Mouse (Mus musculus): ENCODE measurements around the gene Pde6c. TPM values are rescaled to one million over a fixed set of nuclear protein-coding genes. Genes with fewer than 3 reads are reported as not detected.

Pde6c gene
- polyA plus RNA-seq, 1 experiment, result not detected

- Histone ChIP-seq H3K4me3 (replicated peaks) (no peak overlapping the region), H3K4me1 (ENCODE audit: control insufficient read depth) (peaks cover 3% of the 10 kb centered on the region; the same call in 1 of the 2 replicates), H3K9me3 (ENCODE audit: control insufficient read depth, low read length) (no peaks in the 10 kb centered on the region), H3K27me3 (ENCODE audit: control insufficient read depth) (no peaks in the 10 kb centered on the region), H3K36me3 (ENCODE audit: control insufficient read depth) (peaks cover 12% of the 10 kb centered on the region)
- TF ChIP-seq TAL1 (IDR thresholded peaks at IDR 0.05; ENCODE audit: low read length) (no peak), GATA1 (IDR thresholded peaks at IDR 0.05; ENCODE audit: low read length) (no peak)
These were observed 54.7 kb downstream of the Pde6c start for GRCm38 (mm10) chr19:38187345-38187680.

DNA sequence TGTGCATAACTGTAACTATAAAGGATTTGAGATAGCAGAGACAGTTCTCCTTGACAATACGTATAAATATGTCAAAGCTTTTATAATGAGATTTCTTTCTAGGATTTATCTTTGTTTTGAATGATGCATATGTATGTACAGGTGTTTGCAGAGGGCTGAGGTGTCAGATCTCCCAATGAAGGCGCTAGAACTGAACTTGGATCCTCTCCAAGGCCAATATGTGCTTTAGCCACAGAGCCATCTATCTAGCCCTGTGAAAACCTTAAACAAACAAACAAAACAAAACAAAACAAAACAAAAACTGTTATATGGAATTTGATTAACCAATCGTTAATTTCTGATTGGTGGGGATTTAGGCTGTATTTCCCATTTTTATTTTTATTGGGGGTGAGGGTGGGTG lies 58.0 kb downstream of the Pde6c start:
- Histone ChIP-seq H3K4me1 (ENCODE audit: control insufficient read depth) (peaks cover 3% of the 10 kb centered on the region; the same call in 1 of the 2 replicates), H3K4me3 (replicated peaks) (no peak overlapping the region), H3K9me3 (ENCODE audit: control insufficient read depth, low read length) (peaks cover 2% of the 10 kb centered on the region; the same call in 1 of the 2 replicates), H3K27me3 (ENCODE audit: control insufficient read depth) (no peaks in the 10 kb centered on the region), H3K36me3 (ENCODE audit: control insufficient read depth) (peaks cover 20% of the 10 kb centered on the region)
- no peak for TF ChIP-seq GATA1 (IDR thresholded peaks at IDR 0.05; ENCODE audit: low read length)
- TF ChIP-seq TAL1 (IDR thresholded peaks at IDR 0.05; ENCODE audit: low read length), result no peak

DNA sequence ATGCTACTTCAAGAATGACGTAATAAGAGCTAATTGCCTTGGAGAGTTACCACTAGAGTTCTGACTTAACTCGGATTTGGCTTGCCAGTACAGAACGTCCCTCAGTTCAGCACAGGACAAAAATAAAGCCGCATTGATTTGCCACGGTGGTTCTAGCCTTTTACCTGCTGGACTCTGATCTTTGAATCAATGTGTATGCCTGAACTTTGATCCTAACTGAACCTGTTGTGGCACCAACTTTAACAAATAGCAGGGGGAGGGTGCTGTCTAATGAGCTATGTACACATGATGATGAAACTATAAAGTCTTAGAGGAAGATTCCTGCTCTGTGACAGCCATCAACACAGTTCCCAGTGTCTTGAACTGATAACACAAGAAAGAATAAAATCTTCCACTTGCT lies 58.9 kb downstream of the Pde6c start:
- Histone ChIP-seq H3K36me3 (ENCODE audit: control insufficient read depth) (peaks cover 19% of the 10 kb centered on the region), H3K4me1 (ENCODE audit: control insufficient read depth) (peaks cover 3% of the 10 kb centered on the region; the same call in 1 of the 2 replicates), H3K4me3 (replicated peaks) (no peak overlapping the region), H3K9me3 (ENCODE audit: control insufficient read depth, low read length) (peaks cover 2% of the 10 kb centered on the region; the same call in 1 of the 2 replicates), H3K27me3 (ENCODE audit: control insufficient read depth) (no peaks in the 10 kb centered on the region)
- TF ChIP-seq GATA1 (IDR thresholded peaks at IDR 0.05; ENCODE audit: low read length), result no peak
- TF ChIP-seq TAL1 (IDR thresholded peaks at IDR 0.05; ENCODE audit: low read length), result no peak

DNA sequence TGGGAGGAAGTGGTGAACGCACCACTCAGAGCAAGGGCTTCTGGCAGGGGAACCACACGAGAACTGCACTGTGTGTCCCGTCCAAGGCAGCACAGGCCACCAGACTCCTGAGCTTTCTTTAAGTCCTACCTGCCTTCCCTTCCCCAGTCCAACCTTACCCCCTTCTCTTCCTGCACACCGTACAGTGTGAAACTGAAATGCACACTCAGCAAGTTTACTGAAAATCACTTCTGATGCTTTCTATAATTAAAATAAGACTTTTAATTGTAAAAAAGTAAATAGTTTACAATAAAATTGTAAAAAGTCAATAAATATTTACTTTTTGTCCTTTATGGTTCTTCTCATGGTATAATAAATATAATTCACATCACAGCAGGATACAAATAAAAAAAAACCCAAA lies 62.7 kb downstream of the Pde6c start:
- H3K4me1 ChIP-seq (ENCODE audit: control insufficient read depth), result no peaks in the 10 kb centered on the region
- peaks cover 20% of the 10 kb centered on the region for H3K36me3 ChIP-seq (ENCODE audit: control insufficient read depth)
- H3K9me3 ChIP-seq (ENCODE audit: control insufficient read depth, low read length), result peaks cover 2% of the 10 kb centered on the region; the same call in 1 of the 2 replicates
- no peak for TF ChIP-seq TAL1 (IDR thresholded peaks at IDR 0.05; ENCODE audit: low read length)
- TF ChIP-seq GATA1 (IDR thresholded peaks at IDR 0.05; ENCODE audit: low read length), result no peak
- H3K4me3 ChIP-seq (replicated peaks), result no peak overlapping the region
- H3K27me3 ChIP-seq (ENCODE audit: control insufficient read depth), result no peaks in the 10 kb centered on the region

DNA sequence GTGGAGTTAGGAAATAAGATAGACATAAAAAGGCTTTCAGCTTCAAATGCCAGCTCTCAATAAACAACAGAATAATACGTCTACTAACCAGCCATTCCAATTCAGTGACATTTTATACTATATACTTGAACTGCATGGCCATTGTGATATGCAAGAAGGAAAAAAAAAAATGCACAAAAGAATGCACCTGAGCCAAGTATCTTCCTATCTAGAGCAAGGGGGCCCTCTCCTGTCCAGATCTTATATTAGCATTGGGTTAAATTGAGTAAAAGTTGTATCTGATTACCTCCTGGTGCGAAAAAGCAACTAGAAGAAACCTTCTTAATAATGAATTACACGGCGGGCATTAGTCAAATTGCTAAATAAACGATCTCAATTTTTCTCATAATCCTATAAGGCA lies 66.2 kb downstream of the Pde6c start:
- Histone ChIP-seq H3K36me3 (ENCODE audit: control insufficient read depth) (peaks cover 24% of the 10 kb centered on the region), H3K4me3 (replicated peaks) (no peak overlapping the region)

DNA sequence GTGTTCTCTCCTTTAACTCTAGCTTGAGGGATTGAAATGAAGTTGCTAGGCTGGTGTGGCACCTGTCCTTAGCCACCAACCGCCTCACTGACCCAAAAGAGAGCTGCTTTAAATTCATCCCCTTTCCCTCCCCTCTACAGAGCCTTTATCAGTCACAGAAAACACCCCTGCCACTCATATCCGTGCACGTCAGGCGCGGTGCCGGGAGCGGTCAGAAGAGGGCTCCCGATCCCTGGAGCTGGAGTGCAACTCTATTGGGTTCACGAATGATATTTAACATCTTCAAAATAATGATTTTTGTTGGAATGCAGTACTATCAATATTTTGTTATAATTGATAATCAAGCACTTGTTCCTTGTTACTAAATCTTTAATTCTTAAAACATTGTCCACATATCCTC lies 74.1 kb downstream of the Pde6c start:
- Histone ChIP-seq H3K4me3 (replicated peaks) (no peak overlapping the region), H3K36me3 (ENCODE audit: control insufficient read depth) (peaks cover 8% of the 10 kb centered on the region), H3K4me1 (ENCODE audit: control insufficient read depth) (no peaks in the 10 kb centered on the region), H3K9me3 (ENCODE audit: control insufficient read depth, low read length) (no peaks in the 10 kb centered on the region), H3K27me3 (ENCODE audit: control insufficient read depth) (no peaks in the 10 kb centered on the region)
- TF ChIP-seq GATA1 (IDR thresholded peaks at IDR 0.05; ENCODE audit: low read length) (no peak), TAL1 (IDR thresholded peaks at IDR 0.05; ENCODE audit: low read length) (no peak)

More for the DNA sequence above, 66.2 kb downstream of the Pde6c start:
- H3K27me3 ChIP-seq (ENCODE audit: control insufficient read depth), result no peaks in the 10 kb centered on the region
- no peaks in the 10 kb centered on the region for H3K4me1 ChIP-seq (ENCODE audit: control insufficient read depth)
- TF ChIP-seq TAL1 (IDR thresholded peaks at IDR 0.05; ENCODE audit: low read length) (no peak), GATA1 (IDR thresholded peaks at IDR 0.05; ENCODE audit: low read length) (no peak)
- H3K9me3 ChIP-seq (ENCODE audit: control insufficient read depth, low read length), result peaks cover 2% of the 10 kb centered on the region; the same call in 1 of the 2 replicates

GRCm38 (mm10) chr19:38217696-38218095 lies 85.1 kb downstream of the Pde6c start:
- H3K4me3 ChIP-seq (replicated peaks), result no peak overlapping the region
- no peak for TF ChIP-seq GATA1 (IDR thresholded peaks at IDR 0.05; ENCODE audit: low read length)
- TF ChIP-seq TAL1 (IDR thresholded peaks at IDR 0.05; ENCODE audit: low read length), result no peak
- H3K9me3 ChIP-seq (ENCODE audit: control insufficient read depth, low read length), result no peaks in the 10 kb centered on the region
- no peaks in the 10 kb centered on the region for H3K27me3 ChIP-seq (ENCODE audit: control insufficient read depth)
- peaks cover 2% of the 10 kb centered on the region; the same call in 1 of the 2 replicates for H3K36me3 ChIP-seq (ENCODE audit: control insufficient read depth)
- 0 out of 2 replicates have a peak, but pooled peaks cover under 1% of the 10 kb centered on the region for H3K4me1 ChIP-seq (ENCODE audit: control insufficient read depth)

DNA sequence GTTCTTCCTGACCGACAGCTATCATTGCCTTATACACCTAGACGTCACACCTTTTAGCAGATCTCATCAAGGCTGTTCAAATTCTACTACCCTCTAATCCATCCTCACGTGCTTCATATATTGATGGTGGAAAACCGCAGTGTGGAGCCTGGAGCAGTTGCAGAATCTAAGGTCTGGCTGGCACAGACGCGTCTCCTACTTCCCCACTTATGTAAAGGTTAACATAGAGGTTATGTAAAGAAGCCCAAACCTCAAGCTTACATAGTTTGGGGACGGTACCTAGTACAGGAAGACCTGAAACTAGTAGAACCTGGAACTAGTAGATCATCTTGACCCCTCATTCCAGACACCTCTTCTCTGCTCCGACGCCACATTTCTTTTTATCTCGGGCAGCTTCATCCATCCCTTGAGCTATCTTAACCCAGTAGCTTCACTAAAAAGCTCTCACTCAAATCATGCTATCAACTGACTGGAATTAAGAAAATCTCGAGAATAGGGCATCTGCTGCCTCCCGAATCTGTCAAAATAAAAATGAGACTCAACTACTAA lies 90.8 kb downstream of the Pde6c start:
- Histone ChIP-seq H3K4me1 (ENCODE audit: control insufficient read depth) (peaks cover 20% of the 10 kb centered on the region), H3K4me3 (replicated peaks) (peak overlapping the region; percentile 83), H3K27me3 (ENCODE audit: control insufficient read depth) (no peaks in the 10 kb centered on the region), H3K9me3 (ENCODE audit: control insufficient read depth, low read length) (no peaks in the 10 kb centered on the region), H3K36me3 (ENCODE audit: control insufficient read depth) (no peaks in the 10 kb centered on the region; the same call in 1 of the 2 replicates)
- no peak for TF ChIP-seq GATA1 (IDR thresholded peaks at IDR 0.05; ENCODE audit: low read length)
- no peak for TF ChIP-seq TAL1 (IDR thresholded peaks at IDR 0.05; ENCODE audit: low read length)

- no peaks in the 10 kb centered on the region for H3K27me3 ChIP-seq (ENCODE audit: control insufficient read depth)
- peak within 1 kb of the TSS; percentile 83 for H3K4me3 ChIP-seq (replicated peaks)
- no peaks in the 10 kb centered on the region; the same call in 1 of the 2 replicates for H3K9me3 ChIP-seq (ENCODE audit: control insufficient read depth, low read length)
- H3K4me1 ChIP-seq (ENCODE audit: control insufficient read depth), result peaks cover 20% of the 10 kb centered on the region
- TF ChIP-seq GATA1 (IDR thresholded peaks at IDR 0.05; ENCODE audit: low read length) (no peak), TAL1 (IDR thresholded peaks at IDR 0.05; ENCODE audit: low read length) (no peak)
- no peaks in the 10 kb centered on the region; the same call in 1 of the 2 replicates for H3K36me3 ChIP-seq (ENCODE audit: control insufficient read depth)
These were observed 91.5 kb downstream of the Pde6c start, which contains the start of gene Fra10ac1 for GRCm38 (mm10) chr19:38223905-38224684. Gene Fra10ac1, minus strand, starts transcription at chr19:38224156.
